Mouse (Mus musculus): Measurements from ENCODE around the gene Pdia3. TPM values are rescaled to one million over a fixed set of nuclear protein-coding genes. Genes with fewer than 3 reads are reported as not detected.
"Not testable (repeated sequence)": the region's sequence is repeated elsewhere in the genome, so short reads cannot be mapped to it uniquely, and the experiment has no call there.

Pdia3 gene
- polyA plus RNA-seq, 1 experiment from 2014 or later: 524 TPM

GRCm38 (mm10) chr2:121453917-121454316 lies 40.3 kb downstream of the Pdia3 start:
- no peak for ATAC-seq (ENCODE audit: extremely low read depth, insufficient number of reproducible peaks, low FRiP score, low TSS enrichment)
- Histone ChIP-seq H3K9me3 (no peaks in the 10 kb centered on the region), H3K4me1 (peaks cover 54% of the 10 kb centered on the region), H3K4me2 (no peak overlapping the region; the same call in 1 of the 2 replicates), H3K27me3 (replicated peaks) (no peaks in the 10 kb centered on the region), H3K4me3 (no peak overlapping the region), H3K36me3 (peaks cover 53% of the 10 kb centered on the region), H3K9ac (peak overlapping the region; percentile 37; the same call in 1 of the 2 replicates), H3K27ac (replicated peaks) (peak overlapping the region; percentile 84)
- WGBS: 83% methylated on average over 6 of the region's 6 CpGs

DNA sequence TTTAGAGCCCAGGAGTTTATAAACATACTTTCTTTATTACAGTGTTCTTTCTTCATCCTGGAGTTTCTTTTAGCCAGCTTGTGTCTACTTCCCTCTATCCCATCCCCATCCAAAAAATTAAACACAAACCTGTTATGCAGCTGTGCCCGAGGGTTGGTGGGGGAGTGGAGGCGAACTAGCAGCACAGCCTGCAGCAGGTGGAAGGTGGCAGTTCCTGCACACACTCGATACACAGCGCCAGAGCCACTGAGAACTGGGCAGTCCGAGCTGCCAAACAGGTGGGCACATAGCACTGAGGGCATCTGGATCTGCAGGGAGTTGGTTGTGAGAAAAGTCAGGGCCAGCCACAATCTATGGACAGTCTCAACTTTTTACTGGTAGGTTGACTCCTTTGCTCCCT lies 42.0 kb downstream of the Pdia3 start:
- Histone ChIP-seq H3K4me1 (peaks cover 50% of the 10 kb centered on the region), H3K9ac (no peak overlapping the region), H3K27me3 (replicated peaks) (no peaks in the 10 kb centered on the region), H3K36me3 (peaks cover 66% of the 10 kb centered on the region), H3K9me3 (no peaks in the 10 kb centered on the region), H3K4me2 (no peak overlapping the region), H3K27ac (replicated peaks) (no peak overlapping the region), H3K4me3 (no peak overlapping the region)
- ATAC-seq (ENCODE audit: extremely low read depth, insufficient number of reproducible peaks, low FRiP score, low TSS enrichment): no peak
- 79% methylated on average over 5 of the region's 5 CpGs for WGBS

DNA sequence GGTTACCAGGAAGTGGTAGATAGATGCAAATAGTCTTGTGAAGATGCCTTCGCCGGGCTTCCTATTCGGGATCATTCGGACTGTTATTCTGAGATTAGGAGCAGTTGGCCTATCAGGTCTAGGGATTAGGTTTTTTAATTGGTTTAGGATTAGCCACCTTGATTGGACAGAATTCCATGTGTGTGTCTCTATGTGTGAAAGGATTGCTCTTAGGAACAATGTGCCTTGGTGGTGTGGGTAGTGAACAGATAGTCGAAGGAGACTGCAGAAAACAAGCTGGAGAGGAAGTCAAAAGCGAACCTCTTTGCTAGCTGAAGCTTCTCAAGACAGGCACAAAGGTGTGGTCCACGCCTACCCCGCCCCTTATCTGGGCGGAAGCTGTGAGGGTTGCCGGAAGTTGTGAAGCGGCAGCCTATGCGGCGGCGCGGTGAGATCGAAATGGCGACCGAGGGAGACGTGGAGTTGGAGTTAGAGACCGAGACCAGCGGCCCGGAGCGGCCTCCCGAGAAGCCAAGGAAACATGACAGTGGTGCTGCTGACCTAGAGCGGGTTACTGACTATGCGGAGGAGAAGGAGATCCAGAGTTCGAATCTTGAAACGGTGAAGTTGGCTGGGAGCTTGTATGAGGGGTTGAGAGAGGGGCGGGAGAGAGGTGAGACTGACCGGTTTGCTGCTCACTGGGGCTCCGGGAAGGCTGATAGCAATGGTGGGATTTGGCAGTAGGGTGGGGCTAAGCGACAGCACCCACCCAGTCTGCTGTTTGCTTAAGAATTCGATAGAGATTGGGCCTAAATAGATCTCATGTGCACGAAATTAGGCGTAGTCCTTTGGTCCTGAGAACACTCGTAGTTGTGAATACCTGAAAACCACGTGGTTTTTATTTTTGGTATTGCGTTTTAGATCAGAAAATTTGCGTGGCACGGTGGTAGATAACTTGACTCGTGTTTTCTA lies 43.4 kb downstream of the Pdia3 start, which contains the start of gene Serinc4:
Serinc4 (minus strand) TSS at position 90 of the 951 bp plus-strand sequence.
- Histone ChIP-seq H3K27me3 (replicated peaks) (no peaks in the 10 kb centered on the region), H3K4me1 (peaks cover 40% of the 10 kb centered on the region), H3K27ac (replicated peaks) (peak within 1 kb of the TSS; percentile 81), H3K36me3 (peaks cover 63% of the 10 kb centered on the region), H3K4me2 (peak within 1 kb of the TSS; percentile 76), H3K9me3 (no peaks in the 10 kb centered on the region), H3K9ac (peak within 1 kb of the TSS; percentile 85), H3K4me3 (peak within 1 kb of the TSS; percentile 66)
- peak; percentile 60 for ATAC-seq (ENCODE audit: extremely low read depth, insufficient number of reproducible peaks, low FRiP score, low TSS enrichment)
- WGBS: 2% methylated on average over 41 of the region's 41 CpGs

- H3K4me2 ChIP-seq: no peak overlapping the region
- peaks cover 18% of the 10 kb centered on the region for H3K4me1 ChIP-seq
- no peak overlapping the region for H3K27ac ChIP-seq (replicated peaks)
- no peak overlapping the region for H3K9ac ChIP-seq
- H3K4me3 ChIP-seq: no peak overlapping the region
- ATAC-seq (ENCODE audit: extremely low read depth, insufficient number of reproducible peaks, low FRiP score, low TSS enrichment): no peak
- no peaks in the 10 kb centered on the region for H3K9me3 ChIP-seq
- peaks cover 32% of the 10 kb centered on the region for H3K36me3 ChIP-seq
- 77% methylated on average over 2 of the region's 2 CpGs for WGBS
- H3K27me3 ChIP-seq (replicated peaks): no peaks in the 10 kb centered on the region
Measured at GRCm38 (mm10) chr2:121460071-121460470, 46.5 kb downstream of the Pdia3 start.

- 87% methylated on average over 2 of the region's 6 CpGs for WGBS
- not testable (repeated sequence) for H3K27me3 ChIP-seq (replicated peaks); H3K27ac ChIP-seq (replicated peaks); H3K9ac ChIP-seq; H3K4me3 ChIP-seq; H3K4me1 ChIP-seq; H3K9me3 ChIP-seq; ATAC-seq (ENCODE audit: extremely low read depth, insufficient number of reproducible peaks, low FRiP score, low TSS enrichment); H3K4me2 ChIP-seq
- peaks cover 11% of the 10 kb centered on the region for H3K36me3 ChIP-seq
Measured at GRCm38 (mm10) chr2:121468982-121469381, 55.4 kb downstream of the Pdia3 start.

GRCm38 (mm10) chr2:121472783-121473182 lies 59.2 kb downstream of the Pdia3 start:
- H3K4me1 ChIP-seq; H3K27ac ChIP-seq (replicated peaks); ATAC-seq (ENCODE audit: extremely low read depth, insufficient number of reproducible peaks, low FRiP score, low TSS enrichment); H3K27me3 ChIP-seq (replicated peaks); H3K9me3 ChIP-seq; H3K9ac ChIP-seq: not testable (repeated sequence)
- Histone ChIP-seq H3K36me3 (peaks cover 11% of the 10 kb centered on the region), H3K4me3 (peak overlapping the region; percentile 72), H3K4me2 (peak overlapping the region; percentile 82; the same call in 1 of the 2 replicates)
- WGBS: 90% methylated on average over 3 of the region's 3 CpGs

- H3K4me1 ChIP-seq; H3K36me3 ChIP-seq; H3K9me3 ChIP-seq; H3K27me3 ChIP-seq (replicated peaks): not testable (repeated sequence)
- H3K4me3 ChIP-seq: peak within 1 kb of the TSS; percentile 72
- WGBS: 3% methylated on average over 40 of the region's 41 CpGs
- peak within 1 kb of the TSS; percentile 82 for H3K4me2 ChIP-seq
- H3K9ac ChIP-seq: peak within 1 kb of the TSS; percentile 86
- peak within 1 kb of the TSS; percentile 62 for H3K27ac ChIP-seq (replicated peaks)
- ATAC-seq (ENCODE audit: extremely low read depth, insufficient number of reproducible peaks, low FRiP score, low TSS enrichment): peak; percentile 82; the same call in 1 of the 2 replicates
Measured at GRCm38 (mm10) chr2:121473301-121474179, 60.0 kb downstream of the Pdia3 start, which contains the start of gene Mfap1b. TSS of gene Mfap1b (minus strand) at chr2:121474067.

DNA sequence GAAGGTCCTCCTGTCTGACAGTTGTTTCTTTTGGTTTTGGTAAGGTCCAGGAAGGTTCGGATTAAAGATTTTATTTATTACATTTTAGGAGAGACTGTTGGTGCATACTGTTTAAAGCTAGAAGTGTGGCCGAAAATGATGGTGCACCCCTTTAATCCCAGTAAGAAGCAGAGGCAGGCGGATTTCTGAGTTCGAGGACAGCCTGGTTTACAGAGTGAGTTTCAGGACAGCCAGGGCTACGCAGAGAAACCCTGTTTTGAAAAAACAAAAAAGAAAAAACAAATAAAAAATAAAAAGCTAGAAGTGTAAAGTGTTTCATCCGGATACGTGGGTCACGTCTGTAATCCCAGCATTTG lies 60.6 kb downstream of the Pdia3 start:
- Histone ChIP-seq H3K4me2 (peak overlapping the region; percentile 82), H3K36me3 (peaks cover 7% of the 10 kb centered on the region), H3K4me3 (peak overlapping the region; percentile 72), H3K9me3 (no peaks in the 10 kb centered on the region), H3K27me3 (replicated peaks) (no peaks in the 10 kb centered on the region), H3K9ac (peak overlapping the region; percentile 86), H3K27ac (replicated peaks) (peak overlapping the region; percentile 62), H3K4me1 (peaks cover 8% of the 10 kb centered on the region)
- ATAC-seq (ENCODE audit: extremely low read depth, insufficient number of reproducible peaks, low FRiP score, low TSS enrichment): no peak
- WGBS: 28% methylated on average over 8 of the region's 8 CpGs

GRCm38 (mm10) chr2:121475306-121475705 lies 61.7 kb downstream of the Pdia3 start:
- not testable (repeated sequence) for H3K4me1 ChIP-seq; H3K9me3 ChIP-seq; H3K4me2 ChIP-seq; H3K36me3 ChIP-seq; H3K27ac ChIP-seq (replicated peaks); H3K4me3 ChIP-seq; H3K27me3 ChIP-seq (replicated peaks); ATAC-seq (ENCODE audit: extremely low read depth, insufficient number of reproducible peaks, low FRiP score, low TSS enrichment); H3K9ac ChIP-seq
- 94% methylated on average over 2 of the region's 2 CpGs for WGBS

DNA sequence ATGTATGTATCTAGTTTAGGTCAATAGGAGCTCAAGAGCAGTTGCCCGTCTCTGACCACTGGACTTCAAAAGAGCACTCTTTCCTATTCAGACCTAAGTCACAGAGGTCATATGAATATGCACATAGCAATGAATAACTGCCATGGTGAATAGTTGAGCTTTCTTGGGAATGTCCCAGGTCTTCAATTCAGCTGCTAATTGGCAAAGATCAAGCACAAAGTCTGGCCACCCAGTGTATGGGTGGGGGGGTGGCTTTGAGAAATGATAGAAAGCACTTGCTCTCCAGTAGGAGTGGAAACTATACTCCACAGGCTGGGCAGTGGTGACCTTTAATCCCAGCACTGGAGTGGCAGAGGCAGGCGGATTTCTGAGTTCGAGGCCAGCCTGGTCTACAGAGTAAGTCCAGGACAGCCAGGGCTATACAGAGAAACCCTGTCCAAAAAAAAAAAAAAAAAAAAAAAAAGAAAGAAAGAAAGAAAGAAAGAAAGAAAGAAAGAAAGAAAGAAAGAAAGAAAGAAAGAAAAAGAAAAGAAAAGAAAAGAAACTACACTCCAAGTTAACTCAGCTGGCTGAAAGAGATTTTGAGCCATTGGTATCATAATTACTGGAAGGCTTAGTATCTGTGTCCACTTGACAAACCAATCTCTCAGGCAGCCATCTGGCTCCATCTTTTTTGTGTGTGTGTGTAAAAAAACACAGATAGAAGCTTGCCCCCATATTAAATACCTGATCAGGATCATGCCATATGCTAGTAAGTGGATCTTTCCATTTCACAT lies 64.1 kb downstream of the Pdia3 start:
- H3K27ac ChIP-seq (replicated peaks): no peak overlapping the region
- H3K4me3 ChIP-seq: no peak overlapping the region
- H3K36me3 ChIP-seq: no peaks in the 10 kb centered on the region
- WGBS: 81% methylated on average over 3 of the region's 3 CpGs
- no peak overlapping the region for H3K9ac ChIP-seq
- no peaks in the 10 kb centered on the region for H3K27me3 ChIP-seq (replicated peaks)
- peaks cover 8% of the 10 kb centered on the region for H3K4me1 ChIP-seq
- ATAC-seq (ENCODE audit: extremely low read depth, insufficient number of reproducible peaks, low FRiP score, low TSS enrichment): no peak
- H3K4me2 ChIP-seq: no peak overlapping the region
- no peaks in the 10 kb centered on the region for H3K9me3 ChIP-seq

Measured in heart, embryonic 13.5 days (tissue).